Mouse (Mus musculus): ENCODE measurements around the gene Sp6.

Gene Sp6

GRCm38 (mm10) chr11:96982355-96982754, 30.8 kb upstream of the Sp6 start:
- peak; percentile 83 to 84 for DNase-seq (ENCODE audit: low spot score in 2 of 2)

- no peak for DNase-seq (ENCODE audit: low spot score in 2 of 2)
These were observed 30.3 kb upstream of the Sp6 start, which contains the start of gene Sp2 for GRCm38 (mm10) chr11:96982859-96983258. Gene Sp2, minus strand, starts transcription at chr11:96982959.

- DNase-seq (ENCODE audit: low spot score in 2 of 2): no peak
These were observed 28.3 kb upstream of the Sp6 start for GRCm38 (mm10) chr11:96984903-96985302.

- DNase-seq (ENCODE audit: low spot score in 2 of 2): no peak
These were observed 26.7 kb upstream of the Sp6 start for GRCm38 (mm10) chr11:96986463-96986862.

- DNase-seq (ENCODE audit: low spot score in 2 of 2): peak; percentile 47 to 53
These were observed 25.1 kb upstream of the Sp6 start for GRCm38 (mm10) chr11:96987873-96988655.

GRCm38 (mm10) chr11:96991501-96991900, 21.7 kb upstream of the Sp6 start:
- no peak for DNase-seq (ENCODE audit: low spot score in 2 of 2)

GRCm38 (mm10) chr11:96992722-96993311, 20.4 kb upstream of the Sp6 start:
- DNase-seq (ENCODE audit: low spot score in 2 of 2): no peak

GRCm38 (mm10) chr11:96995031-96995430, 18.2 kb upstream of the Sp6 start:
- no peak for DNase-seq (ENCODE audit: low spot score in 2 of 2)

- DNase-seq (ENCODE audit: low spot score in 2 of 2): no peak
These were observed 17.1 kb upstream of the Sp6 start for GRCm38 (mm10) chr11:96995836-96996772.

- no peak for DNase-seq (ENCODE audit: low spot score in 2 of 2)
These were observed 16.3 kb upstream of the Sp6 start for GRCm38 (mm10) chr11:96996773-96997379.

- DNase-seq (ENCODE audit: low spot score in 2 of 2): peak in 1 of 2 experiments; percentile 32
These were observed 15.7 kb upstream of the Sp6 start for GRCm38 (mm10) chr11:96997380-96997956.

- DNase-seq (ENCODE audit: low spot score in 2 of 2): no peak
These were observed 10.0 kb upstream of the Sp6 start for GRCm38 (mm10) chr11:97003170-97003569.

- DNase-seq (ENCODE audit: low spot score in 2 of 2): no peak
These were observed 6.0 kb upstream of the Sp6 start for GRCm38 (mm10) chr11:97007093-97007794.

- DNase-seq (ENCODE audit: low spot score in 2 of 2): no peak
These were observed 3.9 kb upstream of the Sp6 start for GRCm38 (mm10) chr11:97009198-97009790.

- no peak for DNase-seq (ENCODE audit: low spot score in 2 of 2)
These were observed 4.7 kb downstream of the Sp6 start for GRCm38 (mm10) chr11:97017696-97018582.

GRCm38 (mm10) chr11:97018583-97019344, 5.6 kb downstream of the Sp6 start:
- no peak for DNase-seq (ENCODE audit: low spot score in 2 of 2)

GRCm38 (mm10) chr11:97019345-97019708, 6.1 kb downstream of the Sp6 start:
- no peak for DNase-seq (ENCODE audit: low spot score in 2 of 2)

GRCm38 (mm10) chr11:97021121-97021765, 8.0 kb downstream of the Sp6 start:
- no peak for DNase-seq (ENCODE audit: low spot score in 2 of 2)
